Comparison of ENCODE assay signal across 15 mouse cellular contexts in the genomic region with DNA sequence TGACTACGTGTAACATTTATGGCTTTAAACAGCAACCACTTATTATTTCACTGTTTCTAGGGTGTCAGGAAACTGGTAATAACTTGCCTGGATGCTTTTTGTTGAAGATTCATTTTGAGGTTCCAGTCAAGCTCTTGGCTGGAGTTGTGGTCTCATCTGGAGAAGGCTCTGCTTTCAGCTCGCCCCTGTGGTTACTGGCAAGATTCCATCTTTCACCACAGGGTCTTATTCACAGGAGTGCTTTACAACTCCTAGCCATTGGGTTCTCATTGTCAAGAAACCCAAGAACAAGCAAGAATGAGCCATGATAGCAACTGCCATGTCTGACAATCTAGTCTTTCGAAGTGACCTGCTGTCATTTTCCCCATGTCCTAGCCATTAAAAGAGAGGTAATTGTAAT.
"Had no signal": no experiment of that assay in that cellular context is flagged by ENCODE, and none has a peak within 500 bp of the region (broad histone marks: within the 10 kb centered on the region; RNA-seq: fewer than 3 reads in every experiment).

No protein-coding gene starts in this region.

- H3K36me3 ChIP-seq: neural tube, embryonic 15.5 days; stomach, embryonic 15.5 days had no signal

- H3K27me3 ChIP-seq: neural tube, embryonic 15.5 days; stomach, embryonic 15.5 days had no signal

- H3K4me1 ChIP-seq: neural tube, embryonic 15.5 days; stomach, embryonic 15.5 days had no signal

- DNase-seq: retina, postnatal 1 day; right cerebral cortex, adult 18-20 months; right cerebral cortex, postnatal 14 days; right cerebral cortex, postnatal 25 days; right cerebral cortex, postnatal 4 days; spleen, adult 18-20 months; thymus, adult 18-20 months; thymus, adult 2 months; thymus, postnatal 14 days; thymus, postnatal 25 days; thymus, postnatal 36 days; thymus, postnatal 4 days had no signal

- H3K27ac ChIP-seq: neural tube, embryonic 15.5 days; stomach, embryonic 15.5 days; stomach, postnatal 0 days had no signal

- H3K9me3 ChIP-seq: neural tube, embryonic 15.5 days; stomach, embryonic 15.5 days had no signal

- H3K9ac ChIP-seq: neural tube, embryonic 15.5 days; stomach, embryonic 15.5 days had no signal

- H3K4me3 ChIP-seq: neural tube, embryonic 15.5 days; stomach, embryonic 15.5 days had no signal

- H3K4me2 ChIP-seq: neural tube, embryonic 15.5 days; stomach, embryonic 15.5 days had no signal
